ENCODE assay signal across 10 mouse cellular contexts in the genomic region with DNA sequence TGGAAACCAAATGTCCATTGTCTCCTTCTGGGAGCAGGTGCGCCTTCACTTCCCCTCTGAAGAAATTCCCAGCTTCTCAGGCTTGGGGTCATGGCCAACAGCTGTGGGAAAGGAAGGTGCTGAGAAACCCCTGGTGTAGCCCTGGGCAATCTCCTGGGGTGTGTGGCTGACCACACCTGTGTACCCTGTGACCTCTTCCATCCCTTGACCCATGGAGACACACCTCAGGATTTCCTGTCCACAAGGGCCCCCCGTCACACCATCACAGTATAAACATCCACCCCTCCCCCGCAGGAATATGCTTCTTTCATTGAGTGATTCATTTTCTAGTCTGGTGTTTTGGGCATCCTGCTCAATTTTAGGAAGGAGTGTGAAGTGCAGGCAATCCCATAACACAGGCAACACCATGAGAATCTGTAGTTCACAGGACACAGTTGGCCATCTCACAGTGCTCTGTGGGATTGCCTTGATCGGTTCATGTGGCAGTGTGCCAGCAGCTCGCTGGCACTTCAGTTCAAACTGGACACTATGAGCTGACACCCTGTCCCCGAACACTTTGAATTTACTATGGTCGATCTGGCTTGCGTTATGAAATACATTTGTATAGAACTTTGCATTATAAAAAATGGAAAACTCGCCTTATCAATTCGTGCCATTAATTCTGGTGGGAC.
DNase-seq lines count a peak whose midpoint lies in the region; ATAC-seq and TF ChIP-seq lines count a peak whose summit lies in the region.
"Had no signal": no experiment of that assay in that cellular context is flagged by ENCODE, and none has a peak within 500 bp of the region (broad histone marks: within the 10 kb centered on the region; RNA-seq: fewer than 3 reads in every experiment).

No protein-coding gene starts in this region.

- H3K4me1 ChIP-seq in heart, adult 2 months (ENCODE audit: control insufficient read depth, insufficient read depth, low read length), result peaks cover 5% of the 10 kb centered on the region
- no peaks in the 10 kb centered on the region for H3K4me1 ChIP-seq in heart, embryonic 11.5 days (ENCODE audit: control insufficient read depth, insufficient read depth, low read length)
- peaks cover 0 to 2% of the 10 kb centered on the region in 2 experiments; a peak in 1 of 4 replicates for H3K4me1 ChIP-seq in ES-E14 (ENCODE audit: control insufficient read depth in 2 of 2, insufficient read depth in 2 of 2, low read length in 2 of 2, poor library complexity in 1 of 2)
- H3K4me1 ChIP-seq in kidney, adult 2 months (ENCODE audit: control insufficient read depth, insufficient read depth, low read length), result no peaks in the 10 kb centered on the region
- H3K4me1 ChIP-seq in forebrain, postnatal 0 days (ENCODE audit: insufficient read depth), result no peaks in the 10 kb centered on the region
- H3K4me1 ChIP-seq: midbrain, embryonic 13.5 days had no signal

- intact Hi-C loops in heart, adult 2 months (cut with DNase I), result loop anchor here (10.0 kb wide), 2 partner anchors 330 to 710 kb away; no protein-coding TSS in a partner anchor

- no peak overlapping the region for H3K4me2 ChIP-seq in heart, embryonic 11.5 days
- H3K4me2 ChIP-seq in forebrain, postnatal 0 days (ENCODE audit: low read depth), result no peak overlapping the region
- H3K4me2 ChIP-seq: midbrain, embryonic 13.5 days had no signal

- TF ChIP-seq CTCF in heart, adult 2 months (IDR thresholded peaks at IDR 0.05), result no peak
- no peak for TF ChIP-seq CTCF in kidney, adult 2 months (conservative IDR thresholded peaks at IDR 0.05; ENCODE audit: insufficient read depth, insufficient read length, low read depth, low read length)
- TF ChIP-seq CTCF in forebrain, postnatal 0 days (IDR thresholded peaks at IDR 0.05; ENCODE audit: low read depth), result no peak

- DNase-seq in heart, adult 2 months, result peak; percentile 55 to 63
- DNase-seq in ES-E14 (ENCODE audit: low read depth, low spot score), result peak; percentile 4
- DNase-seq in adrenal gland, postnatal 36 days, result peak; percentile 28 to 50
- DNase-seq in kidney, adult 2 months, result peak; percentile 78
- DNase-seq in frontal cortex, postnatal 14 days (ENCODE audit: low spot score in 2 of 2), result no peak
- no peak for DNase-seq in layer of hippocampus, adult 9-11 months
- no peak for DNase-seq in forebrain, postnatal 0 days
- DNase-seq: thymus, postnatal 25 days had no signal

- H3K27me3 ChIP-seq in heart, adult 2 months (ENCODE audit: control insufficient read depth, insufficient read depth, low read length), result no peaks in the 10 kb centered on the region
- H3K27me3 ChIP-seq in heart, embryonic 11.5 days (ENCODE audit: control insufficient read depth, insufficient read depth, low read length), result no peaks in the 10 kb centered on the region
- H3K27me3 ChIP-seq in kidney, adult 2 months (replicated peaks; ENCODE audit: control insufficient read depth, insufficient read depth, low read length), result no peaks in the 10 kb centered on the region
- no peaks in the 10 kb centered on the region for H3K27me3 ChIP-seq in forebrain, postnatal 0 days (ENCODE audit: insufficient read depth, low read length)
- H3K27me3 ChIP-seq: midbrain, embryonic 13.5 days had no signal

- ATAC-seq in heart, embryonic 11.5 days (replicated peaks; ENCODE audit: insufficient number of reproducible peaks, low FRiP score, low TSS enrichment), result no peak
- ATAC-seq in forebrain, postnatal 0 days, result no peak
- ATAC-seq: midbrain, embryonic 13.5 days had no signal

- in situ Hi-C loops in ES-E14 (cut with MboI; ENCODE audit: low sequenced_read_pairs in 2 of 2, unreplicated experiment in 2 of 2), result no loop called here

- H3K36me3 ChIP-seq in heart, adult 2 months (ENCODE audit: control insufficient read depth, insufficient read depth, low read length), result peaks cover 3% of the 10 kb centered on the region; the same call in 1 of the 2 replicates
- no peaks in the 10 kb centered on the region for H3K36me3 ChIP-seq in heart, embryonic 11.5 days (ENCODE audit: control insufficient read depth, insufficient read depth, low read length)
- H3K36me3 ChIP-seq in ES-E14 (ENCODE audit: control insufficient read depth, insufficient read depth, low read length, poor library complexity, severe bottlenecking), result no peaks in the 10 kb centered on the region
- H3K36me3 ChIP-seq in kidney, adult 2 months (ENCODE audit: control insufficient read depth, insufficient read depth, low read length), result no peaks in the 10 kb centered on the region
- no peaks in the 10 kb centered on the region for H3K36me3 ChIP-seq in forebrain, postnatal 0 days (ENCODE audit: insufficient read depth)
- H3K36me3 ChIP-seq: midbrain, embryonic 13.5 days had no signal

- H3K27ac ChIP-seq in heart, adult 2 months, result peak overlapping the region; percentile 73
- no peak overlapping the region for H3K27ac ChIP-seq in heart, embryonic 11.5 days (ENCODE audit: low read depth, low read length)
- H3K27ac ChIP-seq in ES-E14 (ENCODE audit: insufficient read depth, low read depth, low read length, poor library complexity, severe bottlenecking), result peak overlapping the region; percentile 12; the same call in 1 of the 2 replicates
- H3K27ac ChIP-seq in kidney, adult 2 months (ENCODE audit: insufficient read depth, low read depth, low read length), result peak overlapping the region; percentile 20; the same call in 1 of the 2 replicates
- H3K27ac ChIP-seq in forebrain, postnatal 0 days (ENCODE audit: low read depth, low read length), result no peak overlapping the region
- H3K27ac ChIP-seq: midbrain, embryonic 13.5 days had no signal

- no peaks in the 10 kb centered on the region for H3K79me2 ChIP-seq in heart, adult 2 months (replicated peaks; ENCODE audit: control insufficient read depth, insufficient read depth, low read length)

- no peaks in the 10 kb centered on the region for H3K9me3 ChIP-seq in heart, embryonic 11.5 days (replicated peaks; ENCODE audit: control insufficient read depth, low read length)
- no peaks in the 10 kb centered on the region for H3K9me3 ChIP-seq in ES-E14 (ENCODE audit: control insufficient read depth, insufficient read depth, low read depth, low read length)
- H3K9me3 ChIP-seq in forebrain, postnatal 0 days (ENCODE audit: low read length), result no peaks in the 10 kb centered on the region
- H3K9me3 ChIP-seq: midbrain, embryonic 13.5 days had no signal

- H3K9ac ChIP-seq in heart, adult 2 months (ENCODE audit: low read depth, low read length), result no peak overlapping the region
- no peak overlapping the region for H3K9ac ChIP-seq in heart, embryonic 11.5 days (ENCODE audit: low read depth, low read length)
- H3K9ac ChIP-seq in ES-E14 (ENCODE audit: insufficient read depth, low read depth, low read length, poor library complexity, severe bottlenecking), result no peak overlapping the region
- no peak overlapping the region for H3K9ac ChIP-seq in forebrain, postnatal 0 days
- H3K9ac ChIP-seq: midbrain, embryonic 13.5 days had no signal

- WGBS in heart, adult 2 months, result 51% methylated on average over 10 of the region's 10 CpGs
- WGBS in heart, embryonic 11.5 days (ENCODE audit: insufficient replicate concordance), result 76% methylated on average over 10 of the region's 10 CpGs
- 75% methylated on average over 10 of the region's 10 CpGs for WGBS in kidney, adult 2 months
- 83% methylated on average over 10 of the region's 10 CpGs for WGBS in forebrain, postnatal 0 days

- TF ChIP-seq EP300 in heart, adult 2 months (IDR thresholded peaks at IDR 0.05; ENCODE audit: insufficient read depth, low read depth, low read length), result peak; percentile 77

- no peak for TF ChIP-seq POLR2A in heart, adult 2 months (IDR thresholded peaks at IDR 0.05; ENCODE audit: insufficient read depth, low read depth, low read length)
- no peak for TF ChIP-seq POLR2A in kidney, adult 2 months (IDR thresholded peaks at IDR 0.05; ENCODE audit: low read depth, low read length)

- no peak overlapping the region for H3K4me3 ChIP-seq in heart, adult 2 months
- H3K4me3 ChIP-seq in heart, embryonic 11.5 days (ENCODE audit: low read depth, low read length), result no peak overlapping the region
- H3K4me3 ChIP-seq in ES-E14 (ENCODE audit: insufficient read depth in 1 of 2, low read depth in 1 of 2, low read length in 2 of 2, poor library complexity in 1 of 2, severe bottlenecking in 1 of 2), result no peak overlapping the region
- H3K4me3 ChIP-seq in kidney, adult 2 months (ENCODE audit: insufficient read depth, low read depth, low read length), result no peak overlapping the region
- H3K4me3 ChIP-seq in forebrain, postnatal 0 days (ENCODE audit: low read depth, low read length), result no peak overlapping the region
- H3K4me3 ChIP-seq: midbrain, embryonic 13.5 days had no signal

TF ChIP-seq in ES-E14, 5 proteins besides CTCF, POLR2A, EP300 and RAD21:
- TF ChIP-seq HCFC1 (IDR thresholded peaks at IDR 0.05; ENCODE audit: borderline replicate concordance, insufficient read depth, low read length) (no peak), CHD2 (IDR thresholded peaks at IDR 0.05; ENCODE audit: low read depth, low read length) (no peak), MAFK (IDR thresholded peaks at IDR 0.05; ENCODE audit: insufficient read depth, low read depth, low read length) (no peak), ZNF384 (IDR thresholded peaks at IDR 0.05; ENCODE audit: low read depth, low read length) (no peak), ZC3H11A (IDR thresholded peaks at IDR 0.05; ENCODE audit: borderline replicate concordance, low read depth, low read length) (no peak)

Comparison
In these comparisons a context has a peak if more than half of its experiments do, and no peak if none do; other contexts are left out.
1. H3K27ac ChIP-seq: peak in heart, adult 2 months (single experiment), ES-E14 (single experiment) and kidney, adult 2 months (single experiment); none in heart, embryonic 11.5 days (single experiment) and forebrain, postnatal 0 days (single experiment).
2. DNase-seq: peak in heart, adult 2 months (2 of 2), ES-E14 (single experiment), adrenal gland, postnatal 36 days (2 of 2) and kidney, adult 2 months (single experiment); none in frontal cortex, postnatal 14 days (0 of 2), layer of hippocampus, adult 9-11 months (single experiment) and forebrain, postnatal 0 days (single experiment).